Mouse (Mus musculus) cerebellum, adult 2 months (tissue): ENCODE measurements at regions not wholly inside any gene's neighbourhood (a gene's known extent, or its start where the extent isn't known, plus 50 kb on each side); places are given as distances from the start of the nearest gene placed in this dataset.

Experiments
- DNase-seq, 2 experiments: peaks; one replicate each; pipeline ENCODE4 v3.0.0; 2021
- H3K27ac ChIP-seq: fragments of 200-500 bp; 2 replicates; pipeline ENCODE4 v1.5.1; 2012; ENCODE audit warnings: low read length, control low read depth, inconsistent platforms; ENCODE audit not compliant: insufficient read depth
- H3K27me3 ChIP-seq: fragments of 200-500 bp; 2 replicates; pipeline ENCODE4 v1.6.1; 2012; ENCODE audit warnings: inconsistent platforms, mild to moderate bottlenecking, low read length, moderate library complexity; ENCODE audit not compliant: control insufficient read depth, insufficient read depth
- H3K4me1 ChIP-seq: fragments of 200-500 bp; 2 replicates; pipeline ENCODE4 v1.6.1; 2011; ENCODE audit warnings: low read length; ENCODE audit not compliant: control insufficient read depth, insufficient read depth
- H3K4me3 ChIP-seq: fragments of 200-500 bp; replicated peaks from 2 replicates; pipeline ENCODE3; 2011; ENCODE audit warnings: mild to moderate bottlenecking, low read depth, low read length, control low read depth; ENCODE audit not compliant: insufficient read depth
- CTCF ChIP-seq: fragments of 200-500 bp; IDR thresholded peaks from 2 replicates; pipeline ENCODE4 v1.5.1; 2011; ENCODE audit warnings: low read depth, mild to moderate bottlenecking, control low read depth, low read length, moderate library complexity, borderline replicate concordance; ENCODE audit not compliant: insufficient read depth
- POLR2A ChIP-seq: fragments of 200-500 bp; IDR thresholded peaks from 2 replicates; pipeline ENCODE4 v1.6.1; 2011; ENCODE audit warnings: low read length, control low read depth, borderline replicate concordance; ENCODE audit not compliant: insufficient read depth
- WGBS: fragments of 180-500 bp; shearing (Covaris S2); methylation state at CpG from one replicate; pipeline ENCODE4 v1.1.7; 2018; 5-methylcytosine and 5-hydroxymethylcytosine counted together

GRCm38 (mm10) chr8:89385028-89385427 is 341.1 kb upstream of the Sall1 start:
- H3K27ac ChIP-seq, result no peak overlapping the region
- DNase-seq, result no peak
- WGBS, result 77% methylated on average over 5 of the region's 5 CpGs
- TF ChIP-seq POLR2A, result no peak
- no peak for TF ChIP-seq CTCF
- no peaks in the 10 kb centered on the region; the same call in 1 of the 2 replicates for H3K27me3 ChIP-seq
- no peak overlapping the region for H3K4me3 ChIP-seq
- no peaks in the 10 kb centered on the region for H3K4me1 ChIP-seq

- Histone ChIP-seq H3K4me1 (no peaks in the 10 kb centered on the region), H3K4me3 (no peak overlapping the region), H3K27me3 (no peaks in the 10 kb centered on the region; the same call in 1 of the 2 replicates), H3K27ac (no peak overlapping the region)
- TF ChIP-seq CTCF (no peak), POLR2A (no peak)
- 72% methylated on average over 5 of the region's 5 CpGs for WGBS
- no peak for DNase-seq
These were observed 339.8 kb upstream of the Sall1 start for GRCm38 (mm10) chr8:89383781-89384180.

- no peak for DNase-seq
- no peak overlapping the region for H3K4me3 ChIP-seq
- no peak for TF ChIP-seq CTCF
- no peak for TF ChIP-seq POLR2A
- no peaks in the 10 kb centered on the region for H3K27me3 ChIP-seq
- H3K4me1 ChIP-seq, result no peaks in the 10 kb centered on the region
- H3K27ac ChIP-seq, result no peak overlapping the region
- WGBS, result 60% methylated on average over 9 of the region's 9 CpGs
These were observed 338.8 kb upstream of the Sall1 start for GRCm38 (mm10) chr8:89382538-89383380.

GRCm38 (mm10) chr8:89380436-89380835 is 336.5 kb upstream of the Sall1 start:
- Histone ChIP-seq H3K4me3 (no peak overlapping the region), H3K27ac (no peak overlapping the region), H3K27me3 (no peaks in the 10 kb centered on the region), H3K4me1 (no peaks in the 10 kb centered on the region)
- no peak for TF ChIP-seq POLR2A
- no peak for TF ChIP-seq CTCF
- whole genome bisulfite sequencing, result 86% methylated on average over 9 of the region's 9 CpGs
- DNase-seq, result no peak

GRCm38 (mm10) chr8:89372761-89373160 is 328.8 kb upstream of the Sall1 start:
- TF ChIP-seq CTCF, result no peak
- H3K4me3 ChIP-seq, result no peak overlapping the region
- no peaks in the 10 kb centered on the region for H3K4me1 ChIP-seq
- 59% methylated on average over 3 of the region's 3 CpGs for WGBS
- DNase-seq, result no peak
- H3K27ac ChIP-seq, result no peak overlapping the region
- no peaks in the 10 kb centered on the region for H3K27me3 ChIP-seq

- no peak overlapping the region for H3K4me3 ChIP-seq
- WGBS, result 64% methylated on average over 4 of the region's 4 CpGs
- no peaks in the 10 kb centered on the region for H3K27me3 ChIP-seq
- TF ChIP-seq POLR2A, result no peak
- no peak for TF ChIP-seq CTCF
- no peaks in the 10 kb centered on the region for H3K4me1 ChIP-seq
- DNase-seq, result no peak
- no peak overlapping the region for H3K27ac ChIP-seq
These were observed 327.8 kb upstream of the Sall1 start for GRCm38 (mm10) chr8:89371773-89372132.

GRCm38 (mm10) chr8:89370816-89371772 is 327.1 kb upstream of the Sall1 start:
- DNase-seq, result no peak
- H3K4me1 ChIP-seq, result no peaks in the 10 kb centered on the region
- H3K27me3 ChIP-seq, result no peaks in the 10 kb centered on the region
- TF ChIP-seq POLR2A, result no peak
- no peak for TF ChIP-seq CTCF
- 79% methylated on average over 20 of the region's 20 CpGs for WGBS
- H3K27ac ChIP-seq, result no peak overlapping the region
- no peak overlapping the region for H3K4me3 ChIP-seq
